Mouse (Mus musculus) hematopoietic stem cell, adult 5-6 weeks (primary cell): Measurements from ENCODE around the gene Clec1a. TPM values are rescaled to one million over a fixed set of nuclear protein-coding genes. Genes with fewer than 3 reads are reported as not detected.
"Not testable (repeated sequence)": the region's sequence is repeated elsewhere in the genome, so short reads cannot be mapped to it uniquely, and the experiment has no call there.

Source experiments
- ATAC-seq, 2 experiments: fragments of 125-278 bp in 1 of 2; replicated peaks in 1 of 2; 2 replicates each; pipeline ENCODE4 v1.8.0; 2016 to 2017; ENCODE audit warnings: inconsistent platforms in 2 of 2, mild to moderate bottlenecking in 2 of 2, moderate number of reproducible peaks in 2 of 2, low read depth in 1 of 2, moderate TSS enrichment in 1 of 2; ENCODE audit not compliant: low FRiP score in 2 of 2, poor library complexity in 2 of 2, severe bottlenecking in 2 of 2, insufficient read depth in 1 of 2, low TSS enrichment in 1 of 2
- total RNA-seq: library from RNA; stranded (forward); fragments of 172-1452, 232-1000 nt; gene quantifications from 2 replicates; pipeline ENCODE4 v1.2.3, GENCODE M21; 2017

Gene Clec1a
- total RNA-seq = 9.8 and 12.4 TPM in 2 replicates

DNA sequence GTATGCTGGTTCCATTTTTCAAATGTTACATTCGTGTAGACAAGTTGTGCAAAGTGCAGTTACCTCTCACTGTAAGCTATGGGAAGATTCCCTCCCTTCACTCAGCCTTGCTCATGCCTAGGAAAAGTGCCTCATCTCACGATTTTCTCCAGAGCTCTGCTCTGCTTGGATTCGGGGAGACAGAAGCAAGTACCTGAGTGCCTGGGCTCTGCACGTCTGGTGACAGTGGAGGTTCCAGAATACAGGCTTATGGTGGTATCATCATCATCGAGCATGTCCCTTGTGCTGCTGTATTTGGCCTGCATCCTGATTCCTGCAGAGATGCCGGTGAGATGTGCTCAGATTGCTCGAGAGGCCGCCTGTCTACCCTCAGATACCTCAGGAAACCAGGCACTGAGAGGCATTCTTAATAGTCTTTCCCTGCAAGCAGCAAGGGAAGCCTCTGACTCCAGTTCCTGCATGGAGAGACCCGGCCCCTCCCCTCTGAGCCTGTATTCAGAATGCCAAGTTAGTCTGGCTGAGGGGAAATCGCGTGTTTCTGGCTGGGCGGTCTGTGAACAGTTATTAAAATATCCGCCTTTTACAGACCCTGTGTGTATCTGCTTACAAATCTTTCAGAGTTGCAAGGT is at the start of gene Clec1a:
TSS of gene Clec1a (minus strand) at position 590 of the 629 bp plus-strand sequence.
- peak; percentile 67 to 76 for ATAC-seq

DNA sequence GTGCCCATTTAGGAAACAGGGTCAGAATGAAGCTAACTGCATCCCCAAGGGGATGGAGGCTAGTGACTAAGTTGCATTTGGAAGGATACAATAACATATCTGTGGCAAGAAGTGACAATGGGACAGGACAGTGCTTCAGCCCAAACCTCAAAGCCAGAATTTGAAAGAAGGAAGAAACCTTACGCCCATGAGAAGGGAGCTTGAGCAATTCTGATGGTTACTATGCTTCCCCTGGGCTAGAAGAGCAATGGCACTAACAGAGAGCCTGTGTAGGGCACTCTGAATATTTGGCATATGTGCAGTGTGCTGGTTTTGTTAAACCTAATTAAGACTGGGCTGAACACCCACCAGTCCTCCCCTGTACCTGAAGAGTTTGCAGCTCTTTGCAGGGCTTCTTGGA is 47.7 kb upstream of the Clec1a start:
- ATAC-seq = not testable (repeated sequence)

DNA sequence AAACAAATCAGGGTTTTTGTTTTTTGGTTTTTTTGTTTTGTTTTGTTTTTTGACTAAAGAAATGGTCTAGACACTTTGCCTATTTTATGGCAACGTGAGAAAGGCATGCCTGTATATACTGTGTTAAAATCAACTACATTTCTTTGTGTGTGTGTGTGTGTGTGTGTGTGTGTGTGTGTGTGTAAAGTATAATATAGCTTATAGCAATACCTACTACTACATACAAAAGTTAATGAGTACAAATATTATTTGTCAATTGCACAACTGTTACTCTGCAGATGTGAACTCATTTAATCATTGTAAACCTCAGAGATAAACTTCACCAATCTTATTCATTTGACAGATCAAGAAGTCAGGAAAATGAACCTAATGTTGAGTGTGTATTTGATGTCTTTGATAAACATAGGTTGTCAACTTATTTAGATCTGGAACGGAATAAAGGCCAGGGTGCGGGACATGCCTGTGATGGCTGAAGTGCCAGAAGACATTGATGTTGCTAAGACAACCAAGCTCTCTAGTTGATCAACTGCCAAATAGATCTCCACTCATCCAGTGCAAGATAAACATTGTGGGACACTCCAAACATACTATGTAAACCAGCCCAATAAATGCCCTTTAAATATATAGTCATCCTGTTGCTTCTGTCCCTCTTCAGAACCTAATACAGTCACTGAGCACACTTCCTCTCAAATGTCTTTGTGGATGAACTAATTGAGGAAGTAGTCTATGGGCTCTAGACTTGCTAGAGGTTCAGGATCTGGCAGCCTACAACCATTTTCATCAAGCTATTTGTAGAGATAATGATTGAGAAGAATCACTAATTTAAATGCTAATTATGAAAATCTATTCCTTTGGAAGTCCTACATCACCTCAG is 45.8 kb upstream of the Clec1a start:
- peak; percentile 71 to 75 for ATAC-seq

DNA sequence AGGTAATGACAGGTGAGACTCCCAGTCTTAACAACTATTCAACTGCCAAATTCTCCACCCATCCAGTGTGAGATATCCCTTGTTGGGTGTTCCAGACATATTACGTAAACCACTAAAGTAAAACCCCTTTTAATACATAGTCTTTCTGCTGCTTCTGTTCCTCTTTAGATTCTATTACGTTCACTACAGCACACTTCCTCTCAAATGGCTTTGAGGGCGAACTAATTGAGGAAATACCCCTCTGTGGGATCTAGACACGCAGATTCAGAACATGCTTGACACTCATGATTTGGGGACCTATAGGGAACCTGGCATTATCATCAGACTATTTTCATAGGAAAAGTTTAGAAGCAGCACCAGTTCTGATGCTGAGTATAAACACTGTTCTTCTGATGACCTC is 43.1 kb upstream of the Clec1a start:
- ATAC-seq = peak; percentile 75 to 83

DNA sequence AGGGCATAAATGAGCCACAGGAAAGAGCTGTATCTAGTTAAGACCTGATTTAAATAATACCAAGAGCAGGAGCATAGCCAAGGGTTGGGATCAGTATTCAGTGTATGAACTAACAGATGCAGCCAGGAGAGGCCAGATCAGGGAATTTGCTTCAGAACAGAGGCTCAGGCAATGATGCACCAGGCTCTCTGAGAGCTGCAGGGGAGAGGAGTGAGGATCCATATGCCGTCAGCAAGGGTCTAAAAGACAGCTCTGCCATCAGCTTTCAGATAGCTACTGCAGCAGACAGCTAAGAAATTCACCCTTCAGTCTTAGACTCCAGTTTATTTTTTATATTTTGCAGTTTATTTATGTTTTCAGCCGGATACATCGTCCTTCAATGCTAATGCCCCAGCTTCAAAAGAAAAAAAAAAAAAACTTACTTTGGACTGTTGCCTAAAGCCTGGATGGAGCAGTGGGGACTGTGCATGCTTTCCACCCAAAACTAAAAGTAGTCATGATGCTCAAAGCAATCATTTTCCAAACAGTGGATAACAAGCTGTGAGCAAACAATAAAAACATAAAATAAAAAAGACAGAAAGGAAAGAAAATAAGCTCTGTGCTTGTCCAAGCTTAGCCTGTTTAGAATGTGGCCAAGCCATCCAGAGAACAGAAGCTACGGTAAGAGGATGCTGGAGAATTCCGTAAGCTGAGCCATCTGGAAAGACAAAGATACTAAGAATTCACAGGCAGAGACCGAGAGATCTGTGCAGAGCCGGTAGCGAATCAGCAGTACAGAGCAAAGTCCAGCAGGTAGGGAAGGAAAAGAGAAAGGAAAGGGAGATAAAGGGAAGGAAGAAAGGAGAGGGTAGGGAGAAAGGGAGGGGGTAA is 28.5 kb upstream of the Clec1a start:
- no peak for ATAC-seq

DNA sequence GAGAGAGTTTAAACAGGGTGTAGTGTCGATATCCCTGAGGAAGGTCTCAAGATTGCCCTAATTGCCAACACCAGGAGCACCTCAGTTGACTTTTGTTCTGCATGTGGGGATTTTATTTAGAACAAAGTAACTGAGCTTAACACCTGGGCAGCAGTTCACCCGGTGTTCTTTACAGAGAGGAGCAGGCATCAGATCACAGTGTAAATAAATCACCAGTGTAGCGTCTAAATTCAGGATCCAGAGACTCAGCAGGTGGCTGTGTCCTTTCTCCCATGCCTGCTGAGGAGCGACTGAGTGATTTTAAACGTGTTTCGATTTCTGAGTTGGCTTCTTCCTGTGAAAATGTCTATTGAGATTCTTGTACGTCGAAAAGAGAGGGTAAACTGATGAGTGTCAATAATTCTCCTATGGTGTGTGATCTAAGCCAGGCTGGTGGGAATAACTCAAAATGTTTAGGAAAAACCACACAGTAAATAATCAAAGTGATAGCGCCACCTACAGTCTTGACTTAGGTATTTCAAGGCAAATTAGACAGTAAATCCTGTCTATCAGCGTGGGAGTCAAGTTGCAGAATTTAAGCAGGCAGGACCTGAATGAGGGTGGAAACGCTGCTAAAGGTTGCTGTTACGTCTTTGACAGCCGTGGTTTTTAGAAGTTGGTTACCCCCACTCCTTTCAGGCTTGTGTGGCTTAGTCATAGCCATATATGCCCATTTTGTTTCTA is 24.8 kb upstream of the Clec1a start:
- peak; percentile 68 to 78 for ATAC-seq

DNA sequence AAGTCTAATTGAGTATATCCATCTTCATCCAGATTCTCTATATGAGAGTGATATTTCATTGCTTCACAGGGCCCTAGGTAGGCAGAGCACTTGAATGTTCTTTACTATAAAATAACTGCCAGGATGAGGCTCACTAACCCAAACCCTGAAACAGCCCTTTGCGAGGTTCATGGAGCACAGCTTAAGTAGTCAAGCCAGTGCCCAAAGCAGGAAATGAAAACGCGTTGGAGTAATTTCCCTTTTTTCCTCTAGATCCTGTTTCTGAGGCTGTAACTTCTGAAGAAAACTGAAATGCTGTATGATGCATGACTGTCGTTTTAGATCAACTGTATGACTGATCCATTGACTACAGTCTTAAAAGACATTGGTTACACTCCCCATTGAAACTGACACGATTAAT is 20.8 kb upstream of the Clec1a start:
- peak in 1 of 2 experiments; percentile 44; a peak in 1 of 4 replicates for ATAC-seq

DNA sequence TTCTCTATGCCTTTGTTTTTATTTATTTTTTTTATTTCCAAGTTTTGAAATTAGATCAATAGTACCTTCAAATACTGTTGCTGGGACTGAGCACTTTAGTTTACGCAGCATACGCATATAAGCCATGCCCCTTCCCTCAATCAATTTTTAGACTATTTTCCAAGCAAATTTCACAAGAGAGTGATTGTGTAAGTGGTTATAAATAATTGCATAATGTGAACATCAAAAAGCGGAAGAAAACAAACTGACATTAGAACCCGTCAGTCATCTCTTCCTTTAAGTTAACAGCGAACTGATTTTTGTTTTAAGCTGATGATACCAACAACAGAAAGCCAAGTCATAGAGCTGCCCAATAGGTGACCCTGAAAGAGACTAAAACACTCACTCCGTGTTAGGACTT is 19.6 kb upstream of the Clec1a start:
- ATAC-seq = peak; percentile 9 to 37; a peak in 2 of 4 replicates

DNA sequence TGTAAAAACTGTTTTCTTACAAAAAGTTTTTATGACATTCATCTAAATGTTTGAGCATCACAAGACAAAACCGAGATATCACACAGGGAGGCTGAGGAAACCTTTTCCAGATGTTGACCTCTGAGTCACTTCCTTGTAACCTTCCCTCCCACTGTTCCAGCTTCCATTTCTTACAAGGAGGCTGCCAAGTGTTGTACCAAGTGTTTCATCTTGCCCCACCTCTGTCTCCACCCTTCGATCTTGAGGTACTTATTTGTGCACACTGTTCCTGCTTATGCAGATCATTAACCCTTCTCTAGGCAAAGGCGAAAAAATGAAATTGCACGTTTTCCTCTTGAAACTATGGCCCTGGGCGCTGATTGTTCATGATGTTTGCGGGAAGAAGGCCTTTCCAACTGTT is 2.1 kb downstream of the Clec1a start:
- no peak for ATAC-seq

DNA sequence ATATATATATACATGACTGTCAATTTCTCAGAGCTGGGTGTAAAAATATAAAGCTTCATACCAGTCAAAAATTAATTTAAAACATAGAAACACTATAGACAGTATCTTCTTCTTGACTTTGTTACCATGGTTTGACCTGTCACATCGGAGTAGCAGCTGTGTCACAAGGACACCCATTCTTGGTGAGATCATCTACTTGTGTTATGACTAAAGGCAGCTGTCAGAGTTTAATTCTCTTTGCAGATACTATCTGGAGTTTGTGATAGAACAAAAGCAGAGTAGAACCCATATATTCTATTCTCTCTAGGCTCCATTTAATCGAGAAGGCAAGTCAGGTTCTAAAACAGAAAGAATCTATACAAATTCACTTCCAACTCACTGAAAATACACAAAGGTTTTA is 13.8 kb downstream of the Clec1a start:
- ATAC-seq = no peak

DNA sequence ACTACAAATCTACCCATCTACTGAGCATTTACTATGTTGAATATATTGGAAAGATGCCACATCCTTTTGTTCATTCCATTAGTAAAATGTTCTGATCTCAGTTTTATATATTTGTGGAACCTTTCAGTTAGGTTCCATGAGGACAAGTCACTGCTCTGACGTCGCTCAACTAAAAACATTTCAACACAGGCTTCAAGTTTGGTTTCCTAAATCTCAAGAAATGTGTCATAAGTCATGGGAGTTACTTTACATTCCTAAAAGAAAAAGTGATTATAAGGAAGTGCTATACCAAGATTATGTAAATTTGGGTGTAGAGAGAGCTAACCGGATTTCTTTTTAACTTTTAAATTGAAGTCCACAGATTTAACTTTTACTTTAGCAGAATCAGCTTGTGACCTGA is 15.8 kb downstream of the Clec1a start:
- no peak for ATAC-seq

DNA sequence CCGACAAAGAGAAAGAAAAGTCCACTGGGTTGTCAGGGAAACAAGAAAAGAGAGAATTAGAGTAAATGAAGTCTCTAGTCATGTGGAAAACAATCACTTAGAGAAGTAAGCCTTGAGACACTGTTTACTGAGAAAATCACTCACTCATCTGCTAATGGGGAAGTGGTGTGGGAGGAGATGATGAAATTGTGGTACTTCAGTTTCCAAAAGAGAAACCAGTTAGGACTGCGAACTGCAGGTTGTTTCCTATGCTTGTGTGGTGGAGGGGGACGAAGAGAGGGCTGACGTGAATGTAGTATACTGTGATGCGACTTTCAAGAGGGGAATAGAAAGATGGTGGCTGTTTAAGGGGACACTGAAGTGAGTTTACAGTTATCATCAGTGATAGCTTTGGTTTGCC is 17.6 kb downstream of the Clec1a start:
- peak; percentile 99 to 100 for ATAC-seq

DNA sequence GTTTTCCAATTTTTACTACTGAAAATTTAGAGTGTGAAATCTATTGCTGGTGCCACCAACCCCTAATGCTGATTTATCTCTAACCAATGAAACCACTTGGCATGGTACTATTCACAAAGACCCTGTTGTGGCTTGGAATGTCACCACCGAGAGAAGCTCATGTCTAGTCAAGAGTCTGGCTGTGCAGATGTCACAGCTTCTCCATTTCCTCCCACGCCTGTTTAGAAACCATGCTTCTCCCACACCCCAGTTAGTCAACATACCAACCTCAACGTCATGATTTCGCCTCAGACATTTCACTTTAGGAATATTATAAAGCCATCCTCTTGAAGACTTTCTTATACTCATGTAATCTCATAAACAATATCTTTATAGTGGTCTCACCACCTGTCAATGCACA is 24.5 kb downstream of the Clec1a start:
- no peak for ATAC-seq

DNA sequence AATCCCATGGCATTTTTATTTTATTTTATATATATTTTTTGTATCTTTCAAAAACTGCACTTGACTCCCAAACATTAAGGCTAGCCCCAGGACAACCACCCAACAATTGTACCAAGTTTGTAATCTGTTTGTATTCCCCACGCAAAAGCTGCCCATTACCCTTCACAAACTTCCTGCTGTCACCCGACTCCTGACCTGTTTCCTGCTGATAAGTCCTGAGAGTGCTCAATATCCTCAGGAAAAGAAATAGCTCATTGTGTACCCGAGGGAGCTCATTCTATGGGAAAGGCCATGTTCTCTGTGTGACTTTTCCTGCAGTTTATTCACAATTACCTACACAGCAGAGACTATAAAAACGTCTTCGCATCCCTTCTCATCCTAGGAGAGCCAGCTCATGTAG is 26.0 kb downstream of the Clec1a start:
- ATAC-seq = peak; percentile 68 to 72

DNA sequence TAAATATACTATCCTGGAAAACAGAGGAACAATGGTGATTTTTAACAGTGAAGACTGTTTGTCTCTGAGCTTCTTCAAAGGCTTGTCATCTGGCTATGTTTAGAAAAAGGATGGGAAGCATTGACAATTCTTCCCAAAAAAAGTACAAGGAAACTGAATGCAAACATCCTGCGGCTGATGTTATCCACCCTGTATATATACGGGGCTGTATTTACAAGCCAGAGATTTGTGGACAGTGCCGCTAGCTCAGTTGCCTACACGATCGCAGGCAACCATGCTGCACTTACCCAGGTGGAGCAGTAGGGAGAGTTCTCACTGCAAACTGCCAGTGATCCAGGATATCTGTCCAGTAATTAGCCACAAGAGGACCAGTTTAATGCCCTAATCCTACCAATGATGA is 26.6 kb downstream of the Clec1a start:
- no peak for ATAC-seq

DNA sequence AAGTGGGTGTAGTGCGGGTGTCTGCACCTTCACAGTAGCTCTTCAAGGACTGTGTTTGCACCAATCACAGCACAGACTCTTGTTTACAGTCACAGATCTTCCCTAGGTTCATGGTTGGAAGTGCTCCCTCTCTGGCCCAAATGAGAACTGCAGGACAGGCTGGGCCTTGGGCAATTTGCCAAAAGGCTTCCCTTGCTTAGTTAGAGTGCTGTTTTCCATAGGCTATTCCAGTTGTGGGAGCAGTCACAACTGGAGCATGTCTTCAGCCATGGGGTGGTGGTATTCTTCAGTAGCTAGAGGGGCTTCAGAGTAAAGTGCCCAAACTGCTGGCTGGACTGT is 28.1 kb downstream of the Clec1a start:
- ATAC-seq = peak; percentile 72 to 74

DNA sequence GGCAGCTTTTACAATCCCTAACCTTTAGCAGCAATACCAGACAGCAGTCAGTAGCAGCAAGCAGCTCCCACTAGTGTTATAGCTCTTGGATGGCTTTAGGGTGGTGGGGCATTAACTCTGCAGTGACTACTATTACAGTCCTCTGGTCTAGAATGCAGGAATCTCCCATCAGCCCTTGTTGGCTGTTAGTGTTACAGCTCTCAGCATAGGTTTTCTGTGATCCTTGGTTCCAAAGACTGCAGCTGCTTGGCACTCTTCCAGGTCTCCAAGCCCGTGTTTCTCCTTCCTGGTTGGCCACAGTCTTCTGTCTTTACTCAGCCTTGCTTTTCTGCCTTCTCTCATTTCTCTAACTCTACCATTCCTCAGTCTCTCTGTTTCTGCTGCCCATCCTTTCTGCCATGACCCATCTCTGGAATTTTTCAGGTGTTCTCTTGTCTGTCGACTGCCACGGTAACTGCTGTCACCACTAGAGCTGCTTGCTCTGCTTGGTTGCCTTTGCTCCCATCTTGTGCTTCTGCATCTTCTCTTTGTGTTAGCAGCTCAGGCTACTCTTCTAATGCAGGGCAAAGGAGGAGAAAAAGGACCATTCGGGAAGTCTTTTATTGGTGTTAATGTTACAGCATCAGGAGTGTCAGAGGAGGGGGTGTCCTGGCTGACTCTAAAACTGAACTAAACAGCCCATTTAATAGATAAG is 28.6 kb downstream of the Clec1a start:
- no peak for ATAC-seq
